Mouse (Mus musculus): Measurements from ENCODE around the gene Nacc1. TPM values are rescaled to one million over a fixed set of nuclear protein-coding genes. Genes with fewer than 3 reads are reported as not detected.

Nacc1 gene
- polyA plus RNA-seq, 2 experiments from 2014 or later, result 8.1 to 9.1 TPM

DNA sequence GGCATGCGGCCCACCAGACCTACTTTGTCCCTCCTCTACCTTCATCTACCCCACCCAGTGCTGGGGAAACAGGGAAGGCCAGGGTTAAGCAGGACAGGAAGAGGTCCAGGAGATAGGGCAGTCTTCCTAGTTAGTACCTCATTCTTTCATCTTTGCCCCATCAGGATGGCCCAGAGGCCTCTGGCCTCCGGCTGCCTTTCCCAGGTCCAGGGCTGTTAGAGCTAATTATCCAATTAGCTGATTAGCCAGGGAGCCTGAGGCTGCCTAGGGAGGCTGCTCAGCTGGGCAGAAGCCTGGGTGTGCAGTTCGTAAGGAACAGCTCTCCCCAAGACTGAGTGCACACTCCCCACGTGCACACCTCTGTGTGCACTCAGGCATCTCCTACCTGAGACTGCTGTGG lies 25.7 kb upstream of the Nacc1 start:
- ATAC-seq, result no peak

DNA sequence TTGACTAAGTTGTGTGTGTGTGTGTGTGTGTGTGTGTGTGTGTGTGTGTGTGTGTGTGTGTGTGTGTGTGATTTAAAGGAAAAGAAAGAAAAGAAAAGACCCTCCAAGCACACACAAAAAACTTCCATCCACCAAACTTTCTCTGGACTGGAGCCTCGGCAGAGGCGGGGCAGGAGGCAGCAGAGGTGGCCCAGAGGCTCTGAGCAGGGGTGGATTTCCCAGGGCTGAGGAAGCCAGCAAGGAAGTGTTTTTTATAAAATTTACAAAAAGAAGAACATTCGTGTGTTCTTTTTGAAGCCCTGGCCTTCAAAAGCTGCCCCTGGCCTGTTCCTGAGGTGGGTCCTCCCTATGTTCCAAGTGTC lies 25.1 kb upstream of the Nacc1 start:
- no peak for ATAC-seq

DNA sequence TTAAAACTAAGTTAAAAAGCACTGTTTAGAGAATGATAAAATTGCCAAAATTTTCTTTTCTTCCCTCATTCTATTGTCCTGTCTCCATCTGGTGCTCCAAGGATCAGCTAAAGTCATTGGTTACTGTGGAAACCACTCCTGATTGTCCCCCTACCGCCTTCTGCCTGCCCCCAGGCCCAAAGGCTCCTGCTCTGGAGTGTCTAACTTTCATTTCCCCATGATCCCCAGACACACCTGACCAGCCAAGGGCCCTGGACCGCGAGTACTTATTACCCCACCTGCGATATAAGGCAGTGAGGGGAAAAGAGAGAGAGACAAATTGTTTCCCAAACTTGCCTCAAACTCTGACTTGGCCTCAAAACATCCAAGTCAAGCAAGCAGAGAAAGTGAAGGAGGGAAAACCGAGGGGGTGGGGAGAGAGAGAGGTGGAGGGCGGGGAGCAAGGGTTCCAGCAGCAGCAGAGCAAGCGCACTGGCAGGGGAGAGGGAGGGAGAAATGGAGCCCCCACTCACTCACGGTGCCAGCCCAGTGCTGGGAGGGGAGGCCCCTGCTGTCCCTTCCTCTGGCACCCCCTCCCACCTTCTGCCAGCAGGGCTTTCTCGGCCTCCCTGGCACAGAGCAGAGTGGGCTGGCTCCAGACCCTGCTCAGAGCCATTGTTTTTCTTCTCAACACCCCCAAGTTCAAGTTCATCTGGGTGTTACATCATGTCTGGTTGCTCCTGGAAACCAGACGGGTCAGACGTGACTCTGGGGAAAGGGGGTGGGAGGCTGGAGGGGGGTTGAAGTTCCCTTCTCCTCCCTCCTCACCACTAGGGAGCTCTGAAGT lies 24.5 kb upstream of the Nacc1 start:
- no peak for ATAC-seq

DNA sequence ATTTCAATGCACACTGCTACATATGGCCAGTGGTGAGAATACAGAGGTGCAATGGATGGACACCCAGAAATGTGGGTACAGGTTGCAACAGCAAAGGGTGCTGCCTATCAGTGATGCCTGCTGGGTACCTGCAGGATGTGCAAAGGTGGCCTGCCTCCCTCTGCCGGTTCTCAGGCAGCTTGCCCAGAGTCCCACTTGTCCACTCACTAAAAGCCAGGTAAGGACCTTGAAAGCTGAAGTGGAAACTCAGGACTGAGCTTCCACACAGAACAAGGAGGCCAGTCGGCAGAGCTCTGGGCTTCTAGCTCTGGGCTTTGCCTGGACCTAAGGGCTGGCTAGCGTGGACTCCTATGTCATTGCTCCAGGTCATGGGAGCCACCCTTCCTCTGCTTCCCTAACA lies 23.6 kb upstream of the Nacc1 start:
- no peak for ATAC-seq

DNA sequence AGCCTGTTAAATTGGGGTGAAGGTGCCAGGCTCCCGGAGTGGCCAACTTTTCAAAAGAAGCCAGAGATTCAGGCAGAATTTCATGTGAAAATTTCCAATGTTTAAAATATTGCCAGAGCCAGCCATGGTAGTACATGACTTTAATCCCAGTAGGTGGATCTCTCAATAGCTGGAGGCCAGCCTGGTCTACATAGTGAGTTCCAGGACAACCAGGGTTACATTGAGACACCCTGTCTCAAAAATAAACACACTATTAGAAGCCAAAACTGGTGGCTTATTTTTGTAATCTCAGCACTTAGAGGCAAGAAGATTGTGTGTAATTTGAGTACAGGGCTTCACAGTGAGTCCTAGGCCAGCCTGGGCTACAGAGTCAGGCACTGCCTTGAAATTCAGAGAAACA lies 22.3 kb upstream of the Nacc1 start:
- no peak for ATAC-seq

DNA sequence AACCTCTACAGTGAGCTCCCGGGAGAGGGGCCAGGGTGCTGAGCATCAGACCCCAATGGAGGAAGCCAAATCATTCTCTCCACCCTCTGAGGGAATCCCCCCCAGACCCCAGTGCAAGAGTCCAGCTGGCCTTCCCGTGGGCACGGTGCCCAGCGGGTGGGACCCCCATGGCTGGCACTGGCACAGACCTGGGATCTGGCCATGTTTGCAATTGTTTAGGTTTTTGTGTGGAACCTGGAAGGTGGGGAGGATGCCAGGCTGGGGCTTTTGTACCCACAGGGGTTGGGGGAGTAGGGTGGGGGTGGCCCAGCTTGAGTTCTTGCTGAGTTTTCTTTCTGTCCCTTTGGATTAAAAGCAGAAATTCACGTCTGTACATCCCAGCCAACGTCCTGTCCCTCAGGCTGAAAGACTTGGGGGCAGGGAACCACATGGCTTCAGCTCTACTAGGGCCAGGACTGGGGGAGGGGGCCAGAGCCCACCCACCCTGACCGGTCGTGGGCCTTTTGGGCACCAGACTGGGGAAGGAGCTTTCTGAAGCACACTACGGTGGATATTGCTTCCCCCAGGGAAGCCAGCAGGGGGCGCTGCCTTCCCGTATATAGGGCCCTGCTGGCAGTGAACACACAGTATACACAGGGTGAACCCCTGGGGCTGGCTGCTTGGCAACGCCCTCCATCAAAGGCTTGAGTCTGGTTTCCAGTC lies 21.3 kb upstream of the Nacc1 start:
- ATAC-seq, result peak; percentile 80

DNA sequence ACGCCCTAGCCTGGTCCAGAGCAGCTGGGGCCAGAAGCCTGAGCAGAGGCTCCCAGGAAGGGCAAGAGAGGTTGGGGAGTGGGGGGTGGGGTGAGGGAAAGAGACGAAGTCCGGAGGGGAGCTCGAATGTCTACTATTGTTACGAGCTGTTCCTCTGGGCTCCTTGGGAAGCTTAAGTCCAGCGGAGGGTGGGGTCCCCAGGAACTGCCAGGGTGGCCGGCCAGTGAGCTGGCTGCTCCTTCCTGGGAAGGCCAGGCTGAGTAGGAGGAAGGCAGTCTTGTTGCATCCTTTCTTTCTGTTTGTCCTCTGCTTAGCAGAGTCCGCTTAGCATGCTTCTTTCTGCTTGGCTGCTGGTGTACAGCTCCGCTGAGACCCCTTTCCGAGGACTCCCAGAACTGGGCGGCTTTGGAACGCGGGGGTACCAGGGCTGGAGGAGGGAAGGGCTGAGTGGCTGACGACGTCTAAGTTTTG lies 20.4 kb upstream of the Nacc1 start:
- ATAC-seq, result no peak

DNA sequence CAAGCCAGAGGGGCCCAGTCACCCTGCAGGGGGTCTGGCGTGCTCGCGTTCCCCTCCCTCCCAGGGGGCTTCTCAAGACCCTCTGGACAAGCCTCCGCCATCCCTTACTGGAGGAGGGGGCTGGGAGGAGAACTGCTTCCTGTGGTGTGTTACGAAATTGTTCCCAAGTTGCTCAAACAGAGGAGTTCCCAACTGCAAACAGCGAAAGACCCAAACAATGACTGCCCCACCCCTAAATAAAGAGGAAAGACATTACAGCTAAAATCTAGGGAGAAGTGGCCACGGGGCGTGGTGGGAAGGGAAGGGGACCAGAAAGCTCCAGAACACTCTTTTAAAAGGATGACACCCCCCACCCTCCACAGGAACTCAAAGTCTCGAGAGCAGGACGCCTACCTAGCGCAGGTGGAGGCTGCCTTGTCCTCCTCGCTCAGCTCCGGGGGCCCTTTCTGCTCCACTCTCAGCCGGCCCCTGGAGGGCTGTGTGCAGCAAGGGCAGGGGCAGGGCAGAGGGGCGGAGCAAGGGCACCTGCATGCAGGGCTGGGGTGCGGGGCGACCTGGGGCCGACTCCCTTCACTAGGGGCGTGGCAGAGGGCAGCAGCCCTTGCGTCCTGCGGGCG lies 19.7 kb upstream of the Nacc1 start:
- no peak for ATAC-seq

DNA sequence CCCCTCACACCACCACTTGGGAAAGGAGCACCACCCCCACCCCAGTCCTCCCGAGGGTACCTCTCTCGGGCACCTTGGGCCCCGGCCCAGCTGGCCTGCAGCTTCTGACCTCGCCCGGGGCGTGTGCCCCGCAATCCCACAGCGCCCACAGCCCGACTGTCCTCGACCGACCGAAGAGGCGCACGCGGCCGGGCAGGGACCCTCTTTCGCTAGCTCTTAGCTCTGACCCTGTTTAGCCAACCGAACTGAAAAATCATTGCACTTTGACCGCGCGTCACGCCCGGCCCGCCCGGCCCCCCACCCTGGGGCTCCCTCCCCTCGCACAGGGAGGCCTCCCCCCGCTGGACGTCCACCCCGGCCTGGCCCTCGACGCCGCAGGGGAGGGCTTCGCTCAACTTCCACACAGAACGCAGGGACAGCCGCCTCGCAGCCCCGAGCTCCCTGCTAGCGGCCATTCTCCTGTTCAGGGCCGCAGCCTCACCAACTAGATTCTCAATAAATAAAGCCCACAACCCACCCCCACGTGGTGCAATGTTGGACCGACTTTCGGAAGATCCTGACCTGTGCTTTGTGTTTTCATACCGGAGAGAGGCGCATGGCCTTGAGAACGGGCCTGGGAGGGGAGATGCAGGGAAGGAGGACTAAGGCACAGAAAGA lies 19.1 kb upstream of the Nacc1 start:
- ATAC-seq, result no peak

DNA sequence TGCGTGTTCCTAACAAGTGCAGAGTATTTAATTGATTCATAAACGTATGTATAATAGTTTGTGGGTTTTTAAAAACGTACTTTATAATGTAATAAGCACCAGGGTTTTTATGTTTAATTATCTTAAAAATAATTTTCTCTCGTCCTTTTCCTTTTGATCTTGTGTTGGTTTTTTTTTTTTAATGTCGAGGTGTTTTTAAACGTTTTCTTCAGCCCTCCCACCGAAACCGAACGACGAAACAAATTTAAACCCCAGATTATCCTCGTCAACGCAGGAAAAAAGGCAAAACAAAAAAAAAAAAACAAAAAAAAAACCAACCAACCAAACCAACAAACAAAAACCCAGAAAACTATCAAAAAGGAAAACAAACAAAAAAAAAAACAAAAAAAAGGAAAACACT lies 18.3 kb upstream of the Nacc1 start:
- no peak for ATAC-seq

DNA sequence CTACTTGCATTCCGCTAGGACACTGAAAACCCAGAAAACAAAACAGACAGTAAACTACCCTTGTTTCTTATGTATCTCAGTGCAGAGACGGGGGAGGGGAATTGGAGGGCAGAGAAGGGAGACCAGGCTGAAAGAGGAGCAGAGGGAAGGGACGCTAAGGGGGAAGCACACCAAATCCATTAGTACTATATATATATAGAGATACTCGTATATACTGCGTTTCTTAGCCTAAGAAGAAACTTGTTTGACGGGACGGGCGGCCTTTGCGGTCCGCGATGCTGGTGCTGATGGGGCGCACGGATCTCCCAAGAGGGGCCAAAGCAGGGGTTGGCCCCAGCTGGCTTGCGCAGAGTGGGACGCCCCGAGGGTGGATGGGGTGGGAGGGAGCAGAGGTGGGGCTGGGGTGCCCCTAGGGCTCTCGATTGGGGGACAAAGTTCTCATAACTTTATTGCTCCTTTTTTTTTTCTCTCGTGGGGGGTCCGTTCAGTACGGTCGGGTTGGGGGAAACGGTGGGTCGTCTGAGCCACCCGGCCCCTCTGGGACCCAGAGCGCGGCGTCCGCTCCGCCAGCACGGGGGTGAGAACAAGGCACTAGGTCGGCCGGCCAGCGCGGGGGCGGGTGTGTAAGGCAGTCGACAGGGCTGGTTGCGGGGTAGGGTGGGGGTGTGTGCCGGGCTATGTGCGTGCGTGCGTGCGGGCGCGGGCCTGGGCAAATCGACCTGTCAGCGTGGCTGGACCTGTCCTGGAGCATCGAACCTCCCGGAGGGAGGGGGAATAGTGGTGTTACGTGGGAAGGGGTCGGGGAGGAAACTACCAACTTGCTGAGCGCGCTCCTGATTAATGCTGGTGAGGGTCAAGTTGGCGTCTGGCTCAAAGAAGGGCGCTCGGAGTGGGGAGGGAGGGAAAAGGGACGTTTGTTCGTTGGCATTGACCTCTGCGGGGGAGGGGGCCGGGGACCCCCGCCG lies 17.5 kb upstream of the Nacc1 start:
- no peak for ATAC-seq

DNA sequence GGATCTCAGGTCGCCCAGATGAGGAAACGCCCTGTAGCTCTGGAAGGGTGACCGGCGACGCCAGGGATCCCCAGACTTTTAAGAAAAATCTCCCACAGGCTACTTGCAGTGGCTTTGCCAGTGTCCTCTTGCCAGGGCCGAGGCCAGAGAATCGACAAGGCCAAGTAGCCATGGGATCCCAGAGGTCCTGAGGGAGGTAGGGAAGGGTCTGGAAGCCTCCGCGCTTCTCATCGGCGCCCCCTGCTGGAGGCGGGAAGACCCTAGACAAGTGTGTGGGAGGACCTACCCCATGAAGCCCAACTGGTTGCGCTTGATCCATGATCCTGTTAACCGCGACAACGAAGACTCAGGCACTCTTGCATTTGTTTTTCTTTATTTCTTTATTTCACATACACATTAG lies 16.7 kb upstream of the Nacc1 start:
- ATAC-seq, result peak; percentile 60

DNA sequence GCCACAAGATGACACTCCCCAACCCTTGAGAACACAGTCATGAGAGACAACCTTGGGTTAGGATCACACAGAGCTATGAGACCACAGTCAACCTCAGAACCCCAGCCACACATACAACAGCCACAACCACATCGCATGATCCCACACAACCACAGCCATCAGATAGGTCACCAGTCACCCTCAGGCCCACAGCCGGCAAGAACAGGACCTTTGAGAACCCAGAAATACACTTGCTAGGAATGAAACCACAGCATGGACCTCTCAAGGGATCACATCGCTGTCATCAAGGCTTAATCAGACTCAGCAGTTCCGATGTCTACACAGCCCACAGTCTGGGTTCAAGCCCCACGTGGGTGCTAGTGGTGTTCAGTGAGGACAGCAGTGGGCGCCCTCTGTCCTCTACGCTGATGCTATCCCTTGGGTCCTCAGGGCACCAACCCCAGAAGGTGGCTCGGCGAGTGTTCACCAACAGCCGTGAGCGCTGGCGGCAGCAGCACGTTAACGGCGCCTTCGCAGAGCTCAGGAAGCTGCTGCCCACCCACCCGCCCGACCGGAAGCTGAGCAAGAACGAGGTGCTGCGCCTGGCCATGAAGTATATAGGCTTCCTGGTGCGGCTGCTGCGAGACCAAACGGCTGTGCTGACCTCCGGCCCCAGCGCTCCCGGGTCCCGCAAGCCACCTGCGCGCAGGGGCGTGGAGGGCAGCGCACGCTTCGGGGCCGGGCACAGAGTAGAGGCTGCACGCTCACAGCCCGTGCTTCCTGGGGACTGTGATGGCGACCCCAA lies 16.0 kb upstream of the Nacc1 start:
- ATAC-seq, result peak; percentile 57

DNA sequence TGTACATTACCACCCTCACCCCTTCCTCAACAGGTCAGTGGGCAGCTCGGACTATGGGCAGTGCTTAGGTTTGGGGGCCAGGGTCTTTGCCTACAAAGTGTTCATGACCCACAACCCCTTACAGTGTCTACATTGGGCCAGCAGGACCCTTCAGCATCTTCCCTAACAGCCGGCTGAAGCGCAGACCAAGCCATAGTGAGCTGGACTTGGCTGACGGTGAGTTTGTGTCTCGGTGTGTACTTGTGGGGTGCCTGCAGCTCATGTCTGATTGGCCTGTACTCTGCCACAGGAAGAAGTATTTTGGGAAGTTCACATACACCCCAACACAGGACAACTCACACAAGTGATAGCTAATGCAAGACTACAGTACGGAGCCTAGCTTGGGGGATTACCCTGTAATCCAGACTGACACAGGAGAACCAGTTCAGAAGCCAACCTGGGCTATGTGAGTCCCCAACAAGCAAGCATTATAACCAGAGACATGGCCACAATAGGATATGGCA lies 15.4 kb upstream of the Nacc1 start:
- no peak for ATAC-seq

DNA sequence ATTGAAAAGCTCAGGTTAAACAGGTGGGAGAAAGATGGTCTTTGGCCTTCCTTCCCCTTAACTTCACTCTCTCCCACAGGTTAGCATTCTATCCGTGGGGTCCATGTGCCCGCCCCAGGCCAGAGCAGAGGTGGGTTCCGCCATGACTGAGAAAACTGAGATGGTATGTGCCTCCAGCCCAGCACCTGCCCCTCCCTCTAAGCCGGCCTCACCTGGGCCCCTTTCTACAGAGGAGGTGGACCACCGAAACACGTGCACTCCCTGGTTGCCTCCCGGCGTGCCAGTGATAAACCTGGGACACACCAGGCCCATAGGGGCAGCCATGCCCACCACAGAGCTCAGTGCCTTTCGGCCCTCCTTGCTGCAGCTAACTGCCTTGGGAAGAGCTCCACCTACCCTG lies 14.9 kb upstream of the Nacc1 start:
- ATAC-seq, result no peak

DNA sequence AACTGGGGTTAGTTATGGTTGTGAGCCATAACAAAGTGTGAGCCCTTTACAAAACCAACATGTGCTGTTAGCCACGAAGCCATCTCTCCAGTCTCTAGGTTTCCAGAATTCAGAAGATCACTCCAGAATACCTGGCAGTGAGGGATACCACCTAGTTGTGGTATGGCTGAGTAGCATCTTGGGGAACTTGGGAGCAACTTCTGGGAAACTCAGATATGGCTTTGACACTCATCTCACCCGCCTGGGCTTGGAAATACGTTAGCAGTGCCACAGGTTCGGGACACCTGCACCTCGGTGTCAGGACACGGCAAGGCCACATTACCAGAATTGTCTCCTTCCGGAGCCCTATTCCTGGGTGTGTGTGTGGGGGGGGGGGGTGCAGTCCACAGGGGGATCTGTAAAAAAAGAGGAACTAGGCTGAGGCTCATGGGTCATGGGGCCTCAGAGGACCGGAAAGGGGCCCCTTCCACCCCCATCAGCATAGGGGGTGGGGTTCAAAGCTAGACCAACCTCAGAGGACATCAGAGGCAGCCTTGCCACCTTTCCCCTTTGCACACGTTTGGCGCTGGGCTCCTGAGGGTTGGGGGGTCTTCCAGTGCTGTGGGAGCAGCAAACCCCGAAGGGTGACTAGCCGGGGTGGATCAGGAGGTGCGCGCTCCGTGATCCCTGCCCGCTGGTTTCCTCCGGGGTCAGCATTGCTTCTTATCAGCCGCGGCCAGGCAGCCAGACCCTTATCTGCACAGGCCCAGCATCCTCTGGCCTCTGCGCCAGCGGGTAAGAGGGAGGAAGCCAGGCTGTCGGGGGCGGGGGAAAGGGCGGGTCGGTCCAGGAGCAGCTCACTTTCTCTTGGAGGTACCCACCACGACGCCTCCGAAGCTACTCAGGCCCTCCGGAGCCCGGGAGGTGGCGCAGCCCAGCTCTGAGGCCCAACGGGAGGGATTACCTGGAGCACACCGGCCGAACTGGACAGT lies 13.6 kb upstream of the Nacc1 start, which contains the start of gene Lyl1:
Gene Lyl1, plus strand, starts transcription at position 517 of the 971 bp plus-strand sequence.
- ATAC-seq, result no peak

DNA sequence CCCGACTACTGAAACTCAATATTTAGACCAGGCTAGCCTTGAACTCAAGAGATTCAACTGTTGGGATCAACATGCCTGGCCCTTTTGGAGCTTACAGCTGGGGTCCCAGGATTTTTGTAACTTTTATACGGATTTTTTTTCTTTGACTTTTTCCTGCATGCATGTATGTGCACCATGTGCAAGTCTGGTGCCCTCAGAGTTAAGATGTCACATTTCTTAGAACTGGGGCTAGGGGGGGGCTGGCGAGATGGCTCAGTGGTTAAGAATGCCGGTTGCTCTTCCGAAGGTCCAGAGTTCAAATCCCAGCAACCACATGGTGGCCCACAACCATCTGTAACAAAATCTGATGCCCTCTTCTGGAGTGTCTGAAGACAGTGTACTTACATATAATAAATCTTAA lies 12.9 kb upstream of the Nacc1 start:
- ATAC-seq, result no peak

DNA sequence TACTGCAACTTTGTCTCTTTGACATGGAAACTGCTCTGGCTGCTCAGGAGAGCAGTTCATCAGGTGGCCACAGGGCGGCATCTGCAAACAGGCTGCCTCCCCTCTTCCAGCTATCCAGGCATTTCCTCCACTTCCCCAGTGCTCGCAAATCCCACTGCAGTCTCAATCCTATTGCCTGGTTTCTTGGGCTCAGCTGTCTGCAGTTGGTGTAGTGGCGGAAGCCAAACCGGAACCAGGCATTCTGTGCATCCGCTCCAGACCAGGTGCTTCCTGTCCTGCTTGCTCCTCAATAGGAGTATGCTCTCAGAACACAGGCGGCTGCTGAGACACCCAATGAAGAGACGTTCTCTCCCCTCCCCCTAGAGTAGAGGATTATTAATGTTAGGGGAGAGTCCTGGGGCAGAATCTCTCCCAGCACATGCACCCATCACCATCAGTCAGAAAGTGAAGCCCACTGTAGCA lies 12.2 kb upstream of the Nacc1 start:
- ATAC-seq, result peak; percentile 38

DNA sequence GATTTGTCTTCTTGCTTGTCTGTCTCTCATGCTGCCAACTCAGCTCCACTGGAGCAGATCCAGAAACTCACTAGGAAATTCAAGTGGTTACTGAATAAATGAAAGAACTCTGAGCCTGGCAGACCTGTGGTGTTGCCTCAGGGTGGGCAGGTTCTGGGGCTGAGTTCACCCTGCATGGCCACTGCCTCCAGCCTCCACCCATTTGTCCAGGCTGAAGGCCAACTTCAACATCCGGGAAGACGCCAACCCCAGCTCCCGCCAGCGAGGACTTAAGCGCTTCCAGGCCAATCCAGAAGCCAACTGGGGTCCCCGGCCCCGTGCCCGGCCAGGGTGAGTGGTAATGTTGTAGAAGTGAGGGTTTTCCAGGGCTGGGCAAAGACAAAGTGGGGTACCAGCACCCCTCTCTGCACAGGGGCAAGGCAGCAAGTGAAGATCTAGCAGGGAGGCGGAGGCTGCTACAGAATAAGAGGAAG lies 11.3 kb upstream of the Nacc1 start:
- no peak for ATAC-seq

Measured in CD4-positive, CD25-positive, alpha-beta regulatory T cell, adult 4 months (primary cell).